Mouse (Mus musculus) limb, embryonic 14.5 days (tissue): ENCODE data around the gene Adamts9. TPM values are rescaled to one million over a fixed set of nuclear protein-coding genes. Genes with fewer than 3 reads are reported as not detected.

ENCODE experiments used
- ATAC-seq: fragments of 200-750 bp; cut with Nextera tagmentation; 2 replicates; pipeline ENCODE4 v1.8.0; 2017; ENCODE audit warnings: low read depth, moderate number of reproducible peaks, moderate TSS enrichment; ENCODE audit not compliant: low FRiP score
- DNase-seq: peaks from one replicate; pipeline ENCODE4 v3.0.0-alpha.2; 2015; ENCODE audit warnings: low spot score
- H3K27ac ChIP-seq: fragments of 300-500 bp; sonication (generic); replicated peaks from 2 replicates; pipeline ENCODE4 v1.5.1; 2014; ENCODE audit warnings: low read depth, mild to moderate bottlenecking, low read length, moderate library complexity, mixed read lengths
- H3K27me3 ChIP-seq: fragments of 300-500 bp; sonication (generic); 2 replicates; pipeline ENCODE4 v1.6.1; 2014; ENCODE audit warnings: low read length, mixed read lengths; ENCODE audit not compliant: control insufficient read depth, insufficient read depth
- H3K36me3 ChIP-seq: fragments of 300-500 bp; sonication (generic); 2 replicates; pipeline ENCODE4 v1.6.1; 2014; ENCODE audit warnings: mild to moderate bottlenecking, low read length, moderate library complexity, mixed read lengths; ENCODE audit not compliant: control insufficient read depth, insufficient read depth
- H3K4me1 ChIP-seq: fragments of 300-500 bp; sonication (generic); 2 replicates; pipeline ENCODE4 v1.6.1; 2014; ENCODE audit warnings: antibody characterized with exemption, low read length, mixed read lengths; ENCODE audit not compliant: control insufficient read depth, insufficient read depth
- H3K4me2 ChIP-seq: fragments of 300-500 bp; sonication (generic); replicated peaks from 2 replicates; pipeline ENCODE4 v1.6.1; 2014; ENCODE audit warnings: low read depth, mild to moderate bottlenecking, low read length, moderate library complexity; ENCODE audit not compliant: severe bottlenecking
- H3K4me3 ChIP-seq: fragments of 300-500 bp; sonication (generic); replicated peaks from 2 replicates; pipeline ENCODE4 v1.5.1; 2014; ENCODE audit warnings: low read length
- H3K9ac ChIP-seq: fragments of 300-500 bp; sonication (generic); 2 replicates; pipeline ENCODE4 v1.6.1; 2014; ENCODE audit warnings: mild to moderate bottlenecking, low read depth, low read length, moderate library complexity; ENCODE audit not compliant: severe bottlenecking
- H3K9me3 ChIP-seq: fragments of 300-500 bp; sonication (generic); 2 replicates; pipeline ENCODE4 v1.6.1; 2016; ENCODE audit warnings: low read length; ENCODE audit not compliant: control insufficient read depth
- POLR2A ChIP-seq: fragments of 200-500 bp; IDR thresholded peaks from 2 replicates; pipeline ENCODE4 v1.8.0; 2012; ENCODE audit warnings: inconsistent platforms, mild to moderate bottlenecking, moderate library complexity, borderline replicate concordance; ENCODE audit not compliant: insufficient read depth, insufficient read length; ENCODE audit errors: extremely low read depth
- WGBS: fragments of 180-500 bp; shearing (Covaris S2); extraction: QIAGEN DNeasy Blood & Tissue Kit; methylation state at CpG from one replicate; pipeline ENCODE4 v1.1.7; 2014; 5-methylcytosine and 5-hydroxymethylcytosine counted together
- polyA plus RNA-seq, 2 experiments: library from polyadenylated mRNA; depleted of rRNA in 1 of 2; stranded (reverse) in 1 of 2; unstranded in 1 of 2; fragments of >200 nt; fragmentation: Nextera tagmentation in 1 of 2; extraction: Ambion mirVana in 1 of 2; gene quantifications; 2 replicates each; pipeline versions ENCODE4 v1.2.1 to v1.2.3; 2012 to 2014

The Adamts9 gene
- polyA plus RNA-seq, 2 experiments = 8.9 to 21.2 TPM

DNA sequence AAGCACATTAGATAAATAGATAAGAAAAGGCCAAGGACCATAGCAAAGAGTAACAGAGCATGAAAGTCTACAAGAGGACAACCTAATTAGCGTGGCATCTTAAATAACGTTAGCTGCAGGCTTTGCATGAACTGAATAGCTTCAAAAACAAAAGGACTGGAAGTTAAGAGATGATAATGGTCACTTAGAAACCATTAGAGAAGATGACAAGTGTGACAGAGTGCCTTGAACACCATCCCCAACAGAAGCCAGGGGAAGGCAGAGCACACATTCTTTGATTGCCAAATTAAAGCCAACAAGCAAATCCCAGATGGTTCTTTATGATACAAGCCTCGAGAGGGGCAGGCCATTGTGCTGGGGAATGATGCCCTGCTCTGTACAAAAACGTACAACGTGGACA is 121.7 kb downstream of the Adamts9 start:
- TF ChIP-seq POLR2A = no peak
- Histone ChIP-seq H3K27me3 (no peaks in the 10 kb centered on the region), H3K4me2 (no peak overlapping the region), H3K36me3 (no peaks in the 10 kb centered on the region), H3K9me3 (no peaks in the 10 kb centered on the region), H3K4me1 (no peaks in the 10 kb centered on the region), H3K27ac (no peak overlapping the region), H3K9ac (no peak overlapping the region), H3K4me3 (no peak overlapping the region)
- WGBS = 66% methylated on average over 5 of the region's 5 CpGs
- ATAC-seq = no peak
- DNase-seq = no peak

DNA sequence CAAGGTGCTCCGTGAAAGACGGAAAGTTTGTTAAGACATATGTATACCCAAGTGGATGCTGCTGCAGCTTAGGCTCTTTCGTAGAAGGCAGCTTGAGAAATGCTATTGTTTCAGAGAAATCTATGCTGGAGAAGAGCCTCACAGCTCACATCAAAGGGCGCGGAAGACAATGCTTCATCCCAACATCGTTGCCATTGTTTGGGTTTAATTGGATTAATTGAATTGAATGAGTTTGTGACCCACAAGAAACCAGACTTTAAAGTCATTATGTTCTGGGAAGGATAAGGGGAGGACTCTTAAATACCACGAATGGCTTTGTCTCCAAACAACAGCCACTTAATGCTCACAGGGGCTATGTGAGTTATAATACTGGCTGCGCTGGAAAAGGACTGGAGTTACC is 125.6 kb downstream of the Adamts9 start:
- no peaks in the 10 kb centered on the region for H3K9me3 ChIP-seq
- ATAC-seq (no peak), DNase-seq (no peak)
- WGBS = 76% methylated on average over 8 of the region's 8 CpGs
- H3K36me3 ChIP-seq = peaks cover 16% of the 10 kb centered on the region
- no peak overlapping the region for H3K27ac ChIP-seq
- no peak overlapping the region for H3K9ac ChIP-seq
- H3K4me1 ChIP-seq = no peaks in the 10 kb centered on the region
- no peak for TF ChIP-seq POLR2A
- H3K27me3 ChIP-seq = no peaks in the 10 kb centered on the region
- H3K4me2 ChIP-seq = no peak overlapping the region
- no peak overlapping the region for H3K4me3 ChIP-seq

DNA sequence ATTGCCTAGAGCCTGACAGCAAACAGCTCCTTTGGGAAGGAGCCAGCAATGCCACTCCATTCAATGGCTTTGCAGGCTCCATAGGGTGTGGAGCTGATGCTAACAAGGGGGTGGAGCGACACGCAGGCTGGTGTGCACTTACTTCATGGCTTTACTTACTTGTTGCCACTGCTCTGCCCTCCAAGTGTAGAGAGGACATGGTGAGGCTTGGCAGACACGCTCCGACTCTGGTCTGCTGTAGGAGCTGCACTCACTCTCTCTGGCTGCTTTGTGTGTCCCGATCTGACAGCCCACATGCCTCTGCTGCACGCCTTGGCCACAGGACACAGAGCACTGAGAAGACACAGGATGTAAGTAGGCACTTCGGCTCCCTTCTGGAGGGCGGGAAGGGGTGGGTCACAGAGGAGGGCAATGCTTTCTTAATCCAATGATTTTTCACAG is 127.0 kb downstream of the Adamts9 start, which contains the start of gene A730049H05Rik:
Gene A730049H05Rik (plus strand): TSS at position 168 of the 441 bp plus-strand sequence.
- no peaks in the 10 kb centered on the region for H3K9me3 ChIP-seq
- DNase-seq (no peak), ATAC-seq (no peak)
- H3K27me3 ChIP-seq = no peaks in the 10 kb centered on the region
- TF ChIP-seq POLR2A = no peak
- H3K4me1 ChIP-seq = no peaks in the 10 kb centered on the region
- no peak within 1 kb of the TSS for H3K4me3 ChIP-seq
- H3K4me2 ChIP-seq = no peak within 1 kb of the TSS
- H3K9ac ChIP-seq = no peak within 1 kb of the TSS; the same call in 1 of the 2 replicates
- peaks cover 16% of the 10 kb centered on the region for H3K36me3 ChIP-seq
- 25% methylated on average over 8 of the region's 8 CpGs for WGBS
- no peak within 1 kb of the TSS for H3K27ac ChIP-seq

GRCm38 (mm10) chr6:92812702-92813370 is 130.5 kb downstream of the Adamts9 start:
- H3K27me3 ChIP-seq = no peaks in the 10 kb centered on the region
- no peak overlapping the region for H3K9ac ChIP-seq
- no peaks in the 10 kb centered on the region for H3K9me3 ChIP-seq
- no peak overlapping the region for H3K27ac ChIP-seq
- no peak overlapping the region for H3K4me2 ChIP-seq
- DNase-seq = no peak
- no peak for ATAC-seq
- TF ChIP-seq POLR2A = no peak
- H3K36me3 ChIP-seq = peaks cover 16% of the 10 kb centered on the region
- no peaks in the 10 kb centered on the region for H3K4me1 ChIP-seq
- WGBS = 78% methylated on average over 2 of the region's 2 CpGs
- no peak overlapping the region for H3K4me3 ChIP-seq

DNA sequence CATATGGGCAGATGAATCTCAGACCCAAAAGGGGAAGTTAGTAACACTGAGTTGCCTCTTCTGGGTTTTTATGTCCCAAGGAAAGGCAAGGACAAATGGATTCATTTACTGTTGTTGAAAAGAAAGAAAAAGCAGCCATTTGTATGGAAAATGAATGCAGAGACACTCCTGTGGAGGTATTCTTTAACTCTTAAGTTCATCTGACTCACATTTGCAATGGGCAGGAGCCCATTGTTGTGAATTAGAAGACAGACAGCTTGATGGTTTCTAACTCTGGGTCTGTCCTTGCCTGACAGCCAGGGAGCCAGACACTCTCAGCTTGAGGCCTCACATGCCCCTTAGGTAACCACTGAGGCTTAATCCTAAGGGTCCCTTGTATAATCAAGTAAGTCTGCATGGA is 131.7 kb downstream of the Adamts9 start:
- Histone ChIP-seq H3K27me3 (no peaks in the 10 kb centered on the region), H3K9me3 (no peaks in the 10 kb centered on the region), H3K27ac (no peak overlapping the region), H3K36me3 (peaks cover 22% of the 10 kb centered on the region), H3K9ac (no peak overlapping the region), H3K4me3 (no peak overlapping the region), H3K4me2 (no peak overlapping the region), H3K4me1 (no peaks in the 10 kb centered on the region)
- DNase-seq = no peak
- TF ChIP-seq POLR2A = no peak
- ATAC-seq = no peak
